Mouse (Mus musculus): ENCODE data around the gene Cmbl.
A peak's percentile ranks its signal among the peaks of the same experiment; 100 is the strongest.

DNA sequence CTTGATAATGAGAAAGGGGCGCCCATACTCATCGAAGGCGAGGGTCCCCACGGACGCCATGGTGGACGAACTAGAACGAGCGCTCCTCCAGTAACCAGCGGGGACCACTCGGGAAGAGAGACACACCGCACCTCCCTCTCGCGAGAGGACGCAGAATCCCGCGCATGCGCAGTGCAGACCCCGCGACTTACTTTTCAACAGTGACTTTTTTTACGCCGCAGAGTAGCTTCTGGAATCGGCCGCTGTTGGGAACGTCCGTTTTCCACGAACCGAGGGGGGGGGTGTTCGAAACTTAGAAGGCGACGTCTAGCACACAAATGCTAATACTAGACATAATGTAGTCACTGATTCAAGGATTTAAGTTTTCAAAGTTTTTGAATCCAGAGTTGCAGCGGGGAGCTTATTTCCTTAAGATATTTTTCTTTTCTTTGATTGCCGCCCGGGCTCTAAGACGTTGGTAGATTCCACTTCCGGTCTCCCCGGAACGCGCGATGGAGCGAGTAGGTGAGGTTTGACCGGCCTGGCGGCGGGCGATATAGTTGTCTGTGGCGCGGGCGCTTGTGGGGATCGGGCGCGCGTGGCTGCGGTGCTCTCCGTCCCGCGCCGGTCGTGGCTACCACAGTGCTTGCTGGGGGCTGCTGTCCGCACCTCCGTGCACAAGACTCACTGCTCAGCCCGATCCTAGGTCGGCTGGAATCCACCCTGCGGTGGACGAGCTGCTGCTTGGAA, 36.6 kb downstream of the Cmbl start, which contains the start of the genes Cct5 and Fam173b:
- TF ChIP-seq CTCF (IDR thresholded peaks at IDR 0.05; ENCODE audit: control insufficient read depth, insufficient read depth, insufficient read length) (no peak), USF1 (IDR thresholded peaks at IDR 0.05; ENCODE audit: low read depth) (no peak), CEBPB (IDR thresholded peaks at IDR 0.05; ENCODE audit: low read depth) (no peak), FOSL1 (IDR thresholded peaks at IDR 0.05; ENCODE audit: insufficient read depth, low read length, poor library complexity, severe bottlenecking) (no peak), MAX (IDR thresholded peaks at IDR 0.05) (peak; percentile 5)

All from C2C12 (cell line).